Mouse (Mus musculus) MEL (cell line): Measurements from ENCODE around the gene Heatr3. TPM values are rescaled to one million over a fixed set of nuclear protein-coding genes. Genes with fewer than 3 reads are reported as not detected.

Experiments used
- DNase-seq: peaks from one replicate; pipeline ENCODE4 v3.0.0; 2011; ENCODE audit warnings: low read depth, low spot score
- H3K27ac ChIP-seq: 2 replicates; pipeline ENCODE4 v1.5.1; 2012; ENCODE audit warnings: low read depth, mild to moderate bottlenecking, control low read depth, low read length, moderate library complexity; ENCODE audit not compliant: control insufficient read depth
- H3K27me3 ChIP-seq, 2 experiments: fragments of 150-350 bp in 1 of 2; sonication (generic) in 1 of 2; 2 replicates each; pipeline ENCODE4 v1.6.1; 2012; ENCODE audit warnings: low read length in 2 of 2, mild to moderate bottlenecking in 2 of 2, improper control_type of control experiment in 1 of 2, moderate library complexity in 1 of 2; ENCODE audit not compliant: insufficient read depth in 2 of 2, control insufficient read depth in 1 of 2
- H3K36me3 ChIP-seq, 2 experiments: 2 replicates each; pipeline ENCODE4 v1.6.1; 2012 to 2014; ENCODE audit warnings: low read length in 2 of 2, improper control_type of control experiment in 1 of 2, inconsistent platforms in 1 of 2, mild to moderate bottlenecking in 1 of 2; ENCODE audit not compliant: insufficient read depth in 2 of 2, control insufficient read depth in 1 of 2
- H3K4me1 ChIP-seq, 2 experiments: fragments of 150-350 bp in 1 of 2; sonication (generic) in 1 of 2; 2 replicates each; pipeline ENCODE4 v1.6.1; 2012; ENCODE audit warnings: low read length in 2 of 2, improper control_type of control experiment in 1 of 2, mild to moderate bottlenecking in 1 of 2; ENCODE audit not compliant: insufficient read depth in 2 of 2, control insufficient read depth in 1 of 2
- H3K4me3 ChIP-seq, 2 experiments: fragments of 150-350 bp in 1 of 2; sonication (generic) in 1 of 2; 2 replicates each; pipeline ENCODE4 v1.5.1; 2012; ENCODE audit warnings: low read depth in 2 of 2, low read length in 2 of 2, mild to moderate bottlenecking in 2 of 2, moderate library complexity in 2 of 2, control low read depth in 1 of 2, improper control_type of control experiment in 1 of 2; ENCODE audit not compliant: control insufficient read depth in 1 of 2, insufficient read depth in 1 of 2
- H3K79me2 ChIP-seq: 2 replicates; pipeline ENCODE4 v1.6.1; 2012; ENCODE audit warnings: mild to moderate bottlenecking, low read length, moderate library complexity; ENCODE audit not compliant: control insufficient read depth, poor library complexity, insufficient read depth
- H3K9ac ChIP-seq: 2 replicates; pipeline ENCODE4 v1.6.1; 2012; ENCODE audit warnings: low read depth, mild to moderate bottlenecking, control low read depth, low read length, moderate library complexity; ENCODE audit not compliant: control insufficient read depth, poor library complexity, severe bottlenecking
- H3K9me3 ChIP-seq: fragments of 150-350 bp; sonication (generic); replicated peaks from 2 replicates; pipeline ENCODE4 v1.6.1; 2012; ENCODE audit warnings: mild to moderate bottlenecking, low read length, improper control_type of control experiment, moderate library complexity; ENCODE audit not compliant: insufficient read depth
- CTCF ChIP-seq, 3 experiments: IDR thresholded peaks in 2 of 3; conservative IDR thresholded peaks in 1 of 3; 2 replicates each; pipeline ENCODE4 v1.5.1; 2011 to 2012; ENCODE audit warnings: low read length in 3 of 3, low read depth in 2 of 3, mild to moderate bottlenecking in 2 of 3, improper control_type of control experiment in 1 of 3, inconsistent platforms in 1 of 3, mixed read lengths in 1 of 3, moderate library complexity in 1 of 3; ENCODE audit not compliant: control insufficient read depth in 1 of 3, insufficient read depth in 1 of 3, poor library complexity in 1 of 3, severe bottlenecking in 1 of 3
- ELF1 ChIP-seq: IDR thresholded peaks from 2 replicates; pipeline ENCODE4 v1.6.1; 2014; ENCODE audit warnings: low read depth, mild to moderate bottlenecking, inconsistent platforms, low read length, improper control_type of control experiment, moderate library complexity
- ETS1 ChIP-seq: IDR thresholded peaks from 2 replicates; pipeline ENCODE4 v1.6.1; 2012; ENCODE audit warnings: low read depth, mild to moderate bottlenecking, inconsistent platforms, low read length, improper control_type of control experiment, moderate library complexity
- GABPA ChIP-seq: IDR thresholded peaks from 2 replicates; pipeline ENCODE4 v1.6.1; 2012; ENCODE audit warnings: low read depth, mild to moderate bottlenecking, inconsistent platforms, low read length, improper control_type of control experiment, moderate library complexity
- GATA1 ChIP-seq: IDR thresholded peaks from 2 replicates; pipeline ENCODE4 v1.6.1; 2011; ENCODE audit warnings: low read depth, low read length, improper control_type of control experiment
- MAFK ChIP-seq: IDR thresholded peaks from 2 replicates; pipeline ENCODE4 v1.6.1; 2011; ENCODE audit warnings: low read depth, mild to moderate bottlenecking, low read length, improper control_type of control experiment, borderline replicate concordance
- MAZ ChIP-seq: IDR thresholded peaks from 2 replicates; pipeline ENCODE4 v1.6.1; 2012; ENCODE audit warnings: low read depth, mild to moderate bottlenecking, inconsistent platforms, low read length, improper control_type of control experiment
- NRF1 ChIP-seq: IDR thresholded peaks from 2 replicates; pipeline ENCODE4 v1.6.1; 2014; ENCODE audit warnings: low read depth, mild to moderate bottlenecking, inconsistent platforms, low read length, improper control_type of control experiment, moderate library complexity; ENCODE audit not compliant: poor library complexity, insufficient read depth, severe bottlenecking
- POLR2A ChIP-seq, 2 experiments: IDR thresholded peaks; 2 replicates each; pipeline ENCODE4 v1.6.1; 2011 to 2012; ENCODE audit warnings: low read length in 2 of 2, mild to moderate bottlenecking in 2 of 2, control low read depth in 1 of 2, improper control_type of control experiment in 1 of 2, low read depth in 1 of 2, moderate library complexity in 1 of 2; ENCODE audit not compliant: control insufficient read depth in 1 of 2, insufficient read depth in 1 of 2, poor library complexity in 1 of 2
- POLR2AphosphoS2 ChIP-seq: IDR thresholded peaks from 2 replicates; pipeline ENCODE4 v1.6.1; 2011; ENCODE audit warnings: low read length, improper control_type of control experiment
- POLR2AphosphoS5 ChIP-seq: IDR thresholded peaks from 2 replicates; pipeline ENCODE4 v1.6.1; 2012; ENCODE audit warnings: low read depth, borderline replicate concordance, mild to moderate bottlenecking, inconsistent platforms, low read length, moderate library complexity, mixed read lengths
- RAD21 ChIP-seq: IDR thresholded peaks from 2 replicates; pipeline ENCODE4 v1.6.1; 2011; ENCODE audit warnings: mild to moderate bottlenecking, low read depth, low read length, improper control_type of control experiment
- RCOR1 ChIP-seq: IDR thresholded peaks from 2 replicates; pipeline ENCODE4 v1.6.1; 2012; ENCODE audit warnings: low read depth, mild to moderate bottlenecking, inconsistent platforms, low read length, improper control_type of control experiment
- SIN3A ChIP-seq: IDR thresholded peaks from 2 replicates; pipeline ENCODE4 v1.6.1; 2012; ENCODE audit warnings: low read length, improper control_type of control experiment, inconsistent platforms
- SMC3 ChIP-seq: IDR thresholded peaks from 2 replicates; pipeline ENCODE4 v1.6.1; 2011; ENCODE audit warnings: low read depth, low read length, improper control_type of control experiment
- TAL1 ChIP-seq: IDR thresholded peaks from 2 replicates; pipeline ENCODE4 v1.6.1; 2012; ENCODE audit warnings: mild to moderate bottlenecking, inconsistent platforms, low read length, moderate library complexity, mixed read lengths
- TBP ChIP-seq: IDR thresholded peaks from 2 replicates; pipeline ENCODE4 v1.8.0; 2011; ENCODE audit warnings: low read depth, low read length, improper control_type of control experiment
- ZKSCAN1 ChIP-seq: IDR thresholded peaks from 2 replicates; pipeline ENCODE4 v1.6.1; 2012; ENCODE audit warnings: low read depth, mild to moderate bottlenecking, inconsistent platforms, low read length, improper control_type of control experiment, moderate library complexity
- polyA plus RNA-seq, 2 experiments: library from polyadenylated mRNA; stranded (reverse) in 1 of 2; unstranded in 1 of 2; fragments of >175 nt in 1 of 2; fragments of >200 nt in 1 of 2; gene quantifications; 2 replicates each; pipeline versions ENCODE4 v1.2.1 to v1.2.4; 2012; ENCODE audit warnings: low replicate concordance in 2 of 2, low read depth in 1 of 2; ENCODE audit not compliant: insufficient read length in 2 of 2, insufficient read depth in 1 of 2, missing spikeins in 1 of 2
- total RNA-seq: library from RNA; depleted of rRNA; stranded (reverse); fragments of 300-350 nt; gene quantifications from 2 replicates; pipeline ENCODE4 v1.2.3, GENCODE M21; 2012; rRNA removed

Gene Heatr3
- total and polyA plus RNA-seq, 3 experiments = 59.6 to 60.3 TPM; not detected in 1

DNA sequence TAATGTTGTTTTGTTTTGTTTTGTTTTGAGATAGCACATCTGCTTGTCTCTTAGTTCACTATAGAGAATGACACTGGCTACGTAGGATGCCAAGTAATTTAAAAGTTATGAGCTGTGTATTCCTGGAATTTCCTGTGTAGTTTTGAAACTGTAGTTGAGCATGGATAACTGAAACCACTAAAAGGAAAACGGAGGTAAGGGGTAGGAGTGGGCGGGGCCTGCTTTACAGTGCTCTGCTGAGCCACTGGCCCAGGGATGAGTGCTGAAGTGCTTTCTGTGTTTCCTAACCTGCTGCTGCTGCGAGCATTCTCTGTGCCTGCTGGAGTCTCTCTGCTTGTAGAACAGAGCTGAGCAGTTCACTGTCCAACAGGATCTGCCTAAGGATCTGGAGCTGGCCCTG lies 83.7 kb downstream of the Heatr3 start:
- Histone ChIP-seq H3K27me3 (no peaks in the 10 kb centered on the region), H3K36me3 (no peaks in the 10 kb centered on the region; a peak in 1 of 4 replicates), H3K9me3 (no peaks in the 10 kb centered on the region), H3K4me3 (no peak overlapping the region), H3K79me2 (peaks cover 18% of the 10 kb centered on the region), H3K27ac (no peak overlapping the region), H3K9ac (no peak overlapping the region)
- TF ChIP-seq GATA1 (no peak), POLR2A (IDR thresholded peaks at IDR 0.05; ENCODE audit: control insufficient read depth in 1 of 2, insufficient read depth in 1 of 2, low read depth in 1 of 2, low read length in 2 of 2, poor library complexity in 1 of 2) (no peak), TBP (no peak), GABPA (no peak), NRF1 (no peak), POLR2AphosphoS5 (no peak), ETS1 (no peak), ZKSCAN1 (no peak), MAZ (no peak), SMC3 (no peak), ELF1 (no peak), POLR2AphosphoS2 (no peak), RCOR1 (no peak), RAD21 (no peak), TAL1 (no peak), SIN3A (no peak), MAFK (no peak), CTCF (IDR thresholded peaks at IDR 0.05 in 2 of 3, conservative IDR thresholded peaks at IDR 0.05 in 1 of 3; ENCODE audit: control insufficient read depth in 1 of 3, insufficient read depth in 1 of 3, low read depth in 2 of 3, low read length in 3 of 3, poor library complexity in 1 of 3, severe bottlenecking in 1 of 3) (no peak)
- TF ChIP-seq, all 39 proteins: peak for 0
- H3K4me1 ChIP-seq = no peaks in the 10 kb centered on the region
- no peak for DNase-seq

Other genes starting within 250 kb of the Heatr3 start
- gene Zfp423, start 178.3 kb upstream of the Heatr3 start, total RNA-seq = not detected in 2 replicates
- gene Zfp423, start 178.3 kb upstream of the Heatr3 start, polyA plus RNA-seq = not detected
- gene Cnep1r1, start 19.1 kb upstream of the Heatr3 start, total RNA-seq = 12.1 and 12.8 TPM in 2 replicates
- gene Cnep1r1, start 19.1 kb upstream of the Heatr3 start, polyA plus RNA-seq = 10 to 100 TPM in 1 of 2 experiments, not detected in 1; 31.2 TPM
- gene Tent4b, start 61.4 kb downstream of the Heatr3 start, total RNA-seq = 25.9 and 28.7 TPM in 2 replicates
- 10 to 100 TPM in 1 of 2 experiments, not detected in 1; 45.3 TPM for gene Tent4b, start 61.4 kb downstream of the Heatr3 start, polyA plus RNA-seq
- 62.9 and 89.9 TPM in 2 replicates for gene Adcy7, start 134.5 kb downstream of the Heatr3 start, total RNA-seq
- 10 to 100 TPM in 1 of 2 experiments, not detected in 1; 83.7 TPM for gene Adcy7, start 134.5 kb downstream of the Heatr3 start, polyA plus RNA-seq
- 67.7 and 89.0 TPM in 2 replicates for gene Brd7, start 224.3 kb downstream of the Heatr3 start, total RNA-seq
- gene Brd7, start 224.3 kb downstream of the Heatr3 start, polyA plus RNA-seq = 100 to 1,000 TPM in 1 of 2 experiments, 10 to 100 TPM in 1; 40.0 to 192 TPM